Mouse (Mus musculus): ENCODE data around the gene Atp10a.

- TF ChIP-seq POLR2A (IDR thresholded peaks at IDR 0.05; ENCODE audit: low read depth, low read length) = no peak
- TF ChIP-seq CTCF (conservative IDR thresholded peaks at IDR 0.05; ENCODE audit: insufficient read depth, insufficient read length, low read depth, low read length) = no peak
Observed at GRCm38 (mm10) chr7:58755083-58755482, 99.1 kb downstream of the Atp10a start.
